Mouse (Mus musculus) neural tube, embryonic 14.5 days (tissue): ENCODE data around the gene Ppp1r26. TPM values are rescaled to one million over a fixed set of nuclear protein-coding genes. Genes with fewer than 3 reads are reported as not detected.
A peak's percentile ranks its signal among the peaks of the same experiment; 100 is the strongest.
"Not testable (repeated sequence)": the region's sequence is repeated elsewhere in the genome, so short reads cannot be mapped to it uniquely, and the experiment has no call there.

Source experiments
- ATAC-seq: fragments of 200-750 bp; cut with Nextera tagmentation; 2 replicates; pipeline ENCODE4 v1.8.0; 2017; ENCODE audit warnings: low read depth, mild to moderate bottlenecking, moderate TSS enrichment, moderate library complexity
- H3K27ac ChIP-seq: fragments of 300-500 bp; sonication (generic); 2 replicates; pipeline ENCODE4 v1.5.1; 2014; ENCODE audit warnings: low read depth, mild to moderate bottlenecking, control low read depth, low read length, moderate library complexity, mixed read lengths
- H3K27me3 ChIP-seq: fragments of 300-500 bp; sonication (generic); 2 replicates; pipeline ENCODE4 v1.6.1; 2014; ENCODE audit warnings: low read length; ENCODE audit not compliant: control insufficient read depth, insufficient read depth
- H3K36me3 ChIP-seq: fragments of 300-500 bp; sonication (generic); 2 replicates; pipeline ENCODE4 v1.6.1; 2014; ENCODE audit warnings: low read length, mixed read lengths; ENCODE audit not compliant: control insufficient read depth, insufficient read depth
- H3K4me1 ChIP-seq: fragments of 300-500 bp; sonication (generic); 2 replicates; pipeline ENCODE4 v1.6.1; 2014; ENCODE audit warnings: low read length; ENCODE audit not compliant: control insufficient read depth, insufficient read depth
- H3K4me2 ChIP-seq: fragments of 300-500 bp; sonication (generic); 2 replicates; pipeline ENCODE4 v1.6.1; 2014; ENCODE audit warnings: mild to moderate bottlenecking, low read depth, low read length, control low read depth
- H3K4me3 ChIP-seq: fragments of 300-500 bp; sonication (generic); 2 replicates; pipeline ENCODE4 v1.5.1; 2014; ENCODE audit warnings: low read depth, low read length, control low read depth, mixed read lengths
- H3K9ac ChIP-seq: fragments of 300-500 bp; sonication (generic); replicated peaks from 2 replicates; pipeline ENCODE4 v1.6.1; 2014; ENCODE audit warnings: low read depth, mild to moderate bottlenecking, control low read depth, low read length, mixed read lengths
- H3K9me3 ChIP-seq: fragments of 300-500 bp; sonication (generic); 2 replicates; pipeline ENCODE4 v1.6.1; 2016; ENCODE audit warnings: low read length; ENCODE audit not compliant: control insufficient read depth
- whole genome bisulfite sequencing: fragments of 180-500 bp; shearing (Covaris S2); extraction: QIAGEN DNeasy Blood & Tissue Kit; methylation state at CpG from one replicate; pipeline ENCODE4 v1.1.7; 2014; 5-methylcytosine and 5-hydroxymethylcytosine counted together
- polyA plus RNA-seq: library from polyadenylated mRNA; unstranded; fragments of >200 nt; fragmentation: Nextera tagmentation; extraction: Ambion mirVana; gene quantifications from 2 replicates; pipeline ENCODE4 v1.2.1, GENCODE M21; 2014

Ppp1r26 gene
- polyA plus RNA-seq, 1 experiment from 2014 or later, result 14.1 TPM

- WGBS, result 46% methylated on average over 3 of the region's 3 CpGs
- no peaks in the 10 kb centered on the region for H3K27me3 ChIP-seq
- H3K27ac ChIP-seq, result no peak overlapping the region
- H3K4me1 ChIP-seq, result peaks cover 8% of the 10 kb centered on the region; the same call in 1 of the 2 replicates
- H3K9ac ChIP-seq, result no peak overlapping the region
- no peaks in the 10 kb centered on the region for H3K36me3 ChIP-seq
- ATAC-seq, result no peak
- H3K4me2 ChIP-seq, result no peak overlapping the region
- H3K4me3 ChIP-seq, result no peak overlapping the region
- no peaks in the 10 kb centered on the region for H3K9me3 ChIP-seq
Measured at GRCm38 (mm10) chr2:28463919-28464318, 17.3 kb downstream of the Ppp1r26 start.

GRCm38 (mm10) chr2:28464919-28465318 is 18.3 kb downstream of the Ppp1r26 start:
- no peak overlapping the region for H3K4me3 ChIP-seq
- peaks cover 3% of the 10 kb centered on the region; the same call in 1 of the 2 replicates for H3K36me3 ChIP-seq
- WGBS, result 82% methylated on average over 9 of the region's 9 CpGs
- H3K9me3 ChIP-seq, result no peaks in the 10 kb centered on the region
- H3K27me3 ChIP-seq, result no peaks in the 10 kb centered on the region
- no peak overlapping the region for H3K4me2 ChIP-seq
- H3K4me1 ChIP-seq, result peaks cover 8% of the 10 kb centered on the region; the same call in 1 of the 2 replicates
- no peak for ATAC-seq
- H3K9ac ChIP-seq, result no peak overlapping the region
- no peak overlapping the region for H3K27ac ChIP-seq

- no peak within 1 kb of the TSS for H3K27ac ChIP-seq
- H3K36me3 ChIP-seq, result peaks cover 8% of the 10 kb centered on the region; the same call in 1 of the 2 replicates
- no peak within 1 kb of the TSS for H3K4me3 ChIP-seq
- H3K9ac ChIP-seq, result 0 out of 2 replicates have a peak within 1 kb of the TSS, but pooled peaks have one; percentile 5
- H3K9me3 ChIP-seq, result no peaks in the 10 kb centered on the region
- H3K27me3 ChIP-seq, result no peaks in the 10 kb centered on the region
- WGBS, result 5% methylated on average over 25 of the region's 25 CpGs
- peak; percentile 63; the same call in 1 of the 2 replicates for ATAC-seq
- peaks cover 8% of the 10 kb centered on the region; the same call in 1 of the 2 replicates for H3K4me1 ChIP-seq
- H3K4me2 ChIP-seq, result peak within 1 kb of the TSS; percentile 42
Measured at GRCm38 (mm10) chr2:28465836-28466518, 19.4 kb downstream of the Ppp1r26 start, which contains the start of gene 1700007K13Rik. TSS of gene 1700007K13Rik (minus strand) at chr2:28466332.

- peaks cover 8% of the 10 kb centered on the region; the same call in 1 of the 2 replicates for H3K4me1 ChIP-seq
- 0 out of 2 replicates have a peak within 1 kb of the TSS, but pooled peaks have one; percentile 34 for H3K27ac ChIP-seq
- no peaks in the 10 kb centered on the region for H3K9me3 ChIP-seq
- ATAC-seq, result peak; percentile 93
- WGBS, result under 1% methylated on average over 50 of the region's 52 CpGs
- peak within 1 kb of the TSS; percentile 93 for H3K9ac ChIP-seq
- H3K36me3 ChIP-seq, result peaks cover 8% of the 10 kb centered on the region; the same call in 1 of the 2 replicates
- H3K27me3 ChIP-seq, result no peaks in the 10 kb centered on the region
- peak within 1 kb of the TSS; percentile 97 for H3K4me3 ChIP-seq
- peak within 1 kb of the TSS; percentile 77 for H3K4me2 ChIP-seq
Measured at GRCm38 (mm10) chr2:28467860-28468485, 21.4 kb downstream of the Ppp1r26 start, which contains the start of gene Mrps2. TSS of gene Mrps2 (plus strand) at chr2:28468066.

- ATAC-seq, result no peak
- peak overlapping the region; percentile 97 for H3K4me3 ChIP-seq
- peak overlapping the region; percentile 93 for H3K9ac ChIP-seq
- H3K36me3 ChIP-seq, result peaks cover 8% of the 10 kb centered on the region; the same call in 1 of the 2 replicates
- no peaks in the 10 kb centered on the region for H3K9me3 ChIP-seq
- WGBS, result 58% methylated on average over 18 of the region's 18 CpGs
- no peaks in the 10 kb centered on the region for H3K27me3 ChIP-seq
- peak overlapping the region; percentile 77 for H3K4me2 ChIP-seq
- H3K4me1 ChIP-seq, result peaks cover 8% of the 10 kb centered on the region; the same call in 1 of the 2 replicates
- no peak overlapping the region for H3K27ac ChIP-seq
Measured at GRCm38 (mm10) chr2:28468486-28469225, 22.1 kb downstream of the Ppp1r26 start.

- no peak for ATAC-seq
- WGBS, result 99% methylated on average over 14 of the region's 14 CpGs
- no peak overlapping the region for H3K4me2 ChIP-seq
Measured at GRCm38 (mm10) chr2:28469461-28469860, 22.9 kb downstream of the Ppp1r26 start.

GRCm38 (mm10) chr2:28470591-28470990 is 24.0 kb downstream of the Ppp1r26 start:
- no peak overlapping the region for H3K4me2 ChIP-seq
- no peak overlapping the region for H3K27ac ChIP-seq
- ATAC-seq, result no peak
- no peaks in the 10 kb centered on the region for H3K27me3 ChIP-seq
- no peak overlapping the region for H3K4me3 ChIP-seq
- no peak overlapping the region for H3K9ac ChIP-seq
- H3K4me1 ChIP-seq, result peaks cover 8% of the 10 kb centered on the region; the same call in 1 of the 2 replicates
- peaks cover 8% of the 10 kb centered on the region; the same call in 1 of the 2 replicates for H3K36me3 ChIP-seq
- WGBS, result 96% methylated on average over 2 of the region's 2 CpGs
- H3K9me3 ChIP-seq, result no peaks in the 10 kb centered on the region

More at GRCm38 (mm10) chr2:28469461-28469860, 22.9 kb downstream of the Ppp1r26 start:
- Histone ChIP-seq H3K4me1 (peaks cover 8% of the 10 kb centered on the region; the same call in 1 of the 2 replicates), H3K36me3 (peaks cover 8% of the 10 kb centered on the region; the same call in 1 of the 2 replicates), H3K27me3 (no peaks in the 10 kb centered on the region), H3K9ac (no peak overlapping the region), H3K9me3 (no peaks in the 10 kb centered on the region), H3K27ac (no peak overlapping the region), H3K4me3 (no peak overlapping the region)

- 96% methylated on average over 8 of the region's 8 CpGs for WGBS
- not testable (repeated sequence) for H3K36me3 ChIP-seq, H3K27ac ChIP-seq, ATAC-seq, H3K4me1 ChIP-seq, H3K4me3 ChIP-seq, H3K27me3 ChIP-seq, H3K9ac ChIP-seq, H3K4me2 ChIP-seq, H3K9me3 ChIP-seq
Measured at GRCm38 (mm10) chr2:28472011-28472410, 25.4 kb downstream of the Ppp1r26 start.
